In the genomic region with DNA sequence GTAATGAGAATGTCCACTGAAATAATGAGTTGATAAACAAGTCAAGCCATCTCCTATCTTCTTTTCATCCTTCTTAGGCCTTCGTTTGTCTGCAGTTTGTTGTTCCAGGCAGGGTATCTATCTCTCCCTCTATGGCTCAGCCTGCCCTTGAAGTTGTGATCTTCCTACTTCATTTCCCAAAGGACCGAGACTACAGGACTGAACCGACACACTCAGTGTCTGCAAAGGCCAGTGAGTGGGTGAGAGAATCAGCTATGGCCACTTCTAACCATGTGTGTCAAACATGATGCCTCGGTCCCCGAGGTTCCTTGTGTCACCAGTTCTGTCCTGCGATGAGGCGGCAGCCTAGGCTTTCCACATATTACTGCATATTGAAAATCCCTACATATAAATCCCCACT, we compare ENCODE assay signal across 22 mouse cellular contexts. TPM values are rescaled to one million over a fixed set of nuclear protein-coding genes. Genes with fewer than 3 reads are reported as not detected.
DNase-seq lines count a peak whose midpoint lies in the region; ATAC-seq and TF ChIP-seq lines count a peak whose summit lies in the region.
"Had no signal": no experiment of that assay in that cellular context is flagged by ENCODE, and none has a peak within 500 bp of the region (broad histone marks: within the 10 kb centered on the region; RNA-seq: fewer than 3 reads in every experiment).

No protein-coding gene starts in this region.

- no peaks in the 10 kb centered on the region for H3K4me1 ChIP-seq in heart, embryonic 10.5 days
- H3K4me1 ChIP-seq in heart, adult 2 months (ENCODE audit: control insufficient read depth, insufficient read depth, low read length): no peaks in the 10 kb centered on the region
- H3K4me1 ChIP-seq in midbrain, embryonic 10.5 days: no peaks in the 10 kb centered on the region
- no peaks in the 10 kb centered on the region for H3K4me1 ChIP-seq in midbrain, embryonic 16.5 days (ENCODE audit: control insufficient read depth, insufficient read depth, low read length)
- H3K4me1 ChIP-seq in midbrain, embryonic 11.5 days (ENCODE audit: control insufficient read depth, insufficient read depth, low read length): no peaks in the 10 kb centered on the region
- no peaks in the 10 kb centered on the region for H3K4me1 ChIP-seq in midbrain, embryonic 14.5 days (ENCODE audit: control insufficient read depth, insufficient read depth, low read length)

- H3K27ac ChIP-seq in heart, embryonic 10.5 days: no peak overlapping the region
- H3K27ac ChIP-seq in heart, adult 2 months: peak overlapping the region; percentile 8
- no peak overlapping the region for H3K27ac ChIP-seq in midbrain, embryonic 10.5 days (replicated peaks)
- no peak overlapping the region for H3K27ac ChIP-seq in midbrain, embryonic 16.5 days (ENCODE audit: low read length)
- H3K27ac ChIP-seq in midbrain, embryonic 11.5 days (ENCODE audit: low read depth, low read length): no peak overlapping the region
- no peak overlapping the region for H3K27ac ChIP-seq in midbrain, embryonic 14.5 days (replicated peaks; ENCODE audit: low read depth, low read length)

- DNase-seq in heart, adult 11 months: peak; percentile 65
- no peak for DNase-seq in heart, embryonic 10.5 days (ENCODE audit: low spot score)
- DNase-seq in heart, adult 2 months: no peak
- DNase-seq in heart, adult 8-10 months (ENCODE audit: low spot score): no peak
- DNase-seq in midbrain, embryonic 10.5 days (ENCODE audit: low spot score): peak; percentile 10
- peak; percentile 51 for DNase-seq in midbrain, embryonic 11.5 days (ENCODE audit: low spot score, missing footprints)
- no peak for DNase-seq in midbrain, embryonic 14.5 days
- DNase-seq: adrenal gland, adult 2 months; adrenal gland, adult 8-10 months; adrenal gland, postnatal 10 days; adrenal gland, postnatal 14 days; adrenal gland, postnatal 25 days; adrenal gland, postnatal 36 days; B cell, adult 2 months; cerebellum, adult 11 months; cerebellum, adult 11-12 months had no signal

- TF ChIP-seq EP300 in heart, adult 2 months (IDR thresholded peaks at IDR 0.05; ENCODE audit: insufficient read depth, low read depth, low read length): no peak

- no peaks in the 10 kb centered on the region for H3K9me3 ChIP-seq in heart, embryonic 10.5 days
- H3K9me3 ChIP-seq in midbrain, embryonic 10.5 days (replicated peaks): no peaks in the 10 kb centered on the region
- H3K9me3 ChIP-seq in midbrain, embryonic 16.5 days (replicated peaks; ENCODE audit: control insufficient read depth, low read length, poor library complexity, severe bottlenecking): no peaks in the 10 kb centered on the region
- H3K9me3 ChIP-seq in midbrain, embryonic 11.5 days (ENCODE audit: control insufficient read depth, low read length): no peaks in the 10 kb centered on the region
- no peaks in the 10 kb centered on the region for H3K9me3 ChIP-seq in midbrain, embryonic 14.5 days (ENCODE audit: control insufficient read depth, low read length)

- 87% methylated on average over 7 of the region's 7 CpGs for WGBS in heart, embryonic 10.5 days
- WGBS in heart, adult 2 months: 86% methylated on average over 7 of the region's 7 CpGs
- WGBS in midbrain, embryonic 10.5 days: 94% methylated on average over 7 of the region's 7 CpGs
- WGBS in midbrain, embryonic 16.5 days: 93% methylated on average over 7 of the region's 7 CpGs
- WGBS in midbrain, embryonic 11.5 days: 95% methylated on average over 7 of the region's 7 CpGs
- WGBS in midbrain, embryonic 14.5 days: 96% methylated on average over 7 of the region's 7 CpGs

- no peak overlapping the region for H3K4me2 ChIP-seq in midbrain, embryonic 16.5 days (ENCODE audit: low read length)
- H3K4me2 ChIP-seq in midbrain, embryonic 11.5 days: no peak overlapping the region
- no peak overlapping the region for H3K4me2 ChIP-seq in midbrain, embryonic 14.5 days (ENCODE audit: low read length)

- ATAC-seq in midbrain, embryonic 16.5 days: no peak
- ATAC-seq in midbrain, embryonic 11.5 days (ENCODE audit: low FRiP score): no peak
- no peak for ATAC-seq in midbrain, embryonic 14.5 days (ENCODE audit: low FRiP score, low TSS enrichment)
- ATAC-seq: activated CD4-positive, CD25-positive, alpha-beta regulatory T cell, adult 4 months; CD4-positive, CD25-positive, alpha-beta regulatory T cell, adult 4 months; Patski had no signal

- H3K9ac ChIP-seq in heart, adult 2 months (ENCODE audit: low read depth, low read length): no peak overlapping the region
- no peak overlapping the region for H3K9ac ChIP-seq in midbrain, embryonic 16.5 days (ENCODE audit: low read depth, low read length)
- no peak overlapping the region for H3K9ac ChIP-seq in midbrain, embryonic 11.5 days (ENCODE audit: low read length)
- H3K9ac ChIP-seq in midbrain, embryonic 14.5 days (replicated peaks; ENCODE audit: low read length): no peak overlapping the region

- H3K79me2 ChIP-seq in heart, adult 2 months (replicated peaks; ENCODE audit: control insufficient read depth, insufficient read depth, low read length): no peaks in the 10 kb centered on the region

- intact Hi-C loops in heart, adult 2 months (cut with DNase I): no loop called here

- no peak for TF ChIP-seq POLR2A in heart, adult 2 months (IDR thresholded peaks at IDR 0.05; ENCODE audit: insufficient read depth, low read depth, low read length)

- no peak overlapping the region for H3K4me3 ChIP-seq in heart, embryonic 10.5 days
- H3K4me3 ChIP-seq in heart, adult 2 months: no peak overlapping the region
- no peak overlapping the region for H3K4me3 ChIP-seq in midbrain, embryonic 10.5 days
- H3K4me3 ChIP-seq in midbrain, embryonic 16.5 days (ENCODE audit: low read depth, low read length): no peak overlapping the region
- H3K4me3 ChIP-seq in midbrain, embryonic 11.5 days (ENCODE audit: low read depth, low read length): no peak overlapping the region
- H3K4me3 ChIP-seq in midbrain, embryonic 14.5 days (replicated peaks; ENCODE audit: low read depth, low read length): no peak overlapping the region

- H3K36me3 ChIP-seq in heart, embryonic 10.5 days: peaks cover 44% of the 10 kb centered on the region
- H3K36me3 ChIP-seq in heart, adult 2 months (ENCODE audit: control insufficient read depth, insufficient read depth, low read length): no peaks in the 10 kb centered on the region; the same call in 1 of the 2 replicates
- peaks cover 75% of the 10 kb centered on the region for H3K36me3 ChIP-seq in midbrain, embryonic 10.5 days
- H3K36me3 ChIP-seq in midbrain, embryonic 16.5 days (ENCODE audit: control insufficient read depth, insufficient read depth, low read length): peaks cover 19% of the 10 kb centered on the region
- H3K36me3 ChIP-seq in midbrain, embryonic 11.5 days (ENCODE audit: control insufficient read depth, insufficient read depth, low read length): no peaks in the 10 kb centered on the region; the same call in 1 of the 2 replicates
- peaks cover 67% of the 10 kb centered on the region for H3K36me3 ChIP-seq in midbrain, embryonic 14.5 days (ENCODE audit: control insufficient read depth, insufficient read depth, low read length)
- H3K36me3 ChIP-seq: G1E had no signal

- no peaks in the 10 kb centered on the region for H3K27me3 ChIP-seq in heart, embryonic 10.5 days (ENCODE audit: insufficient read depth, poor library complexity, severe bottlenecking)
- H3K27me3 ChIP-seq in heart, adult 2 months (ENCODE audit: control insufficient read depth, insufficient read depth, low read length): no peaks in the 10 kb centered on the region
- H3K27me3 ChIP-seq in midbrain, embryonic 10.5 days (ENCODE audit: low read depth, poor library complexity, severe bottlenecking): no peaks in the 10 kb centered on the region
- H3K27me3 ChIP-seq in midbrain, embryonic 16.5 days (ENCODE audit: control insufficient read depth, insufficient read depth, low read depth, low read length): no peaks in the 10 kb centered on the region
- H3K27me3 ChIP-seq in midbrain, embryonic 11.5 days (ENCODE audit: control insufficient read depth, insufficient read depth, low read length): no peaks in the 10 kb centered on the region
- no peaks in the 10 kb centered on the region for H3K27me3 ChIP-seq in midbrain, embryonic 14.5 days (ENCODE audit: control insufficient read depth, insufficient read depth, low read length)
- H3K27me3 ChIP-seq: CH12.LX, Patski had no signal

- no peak for TF ChIP-seq CTCF in heart, adult 2 months (IDR thresholded peaks at IDR 0.05)

RNA-seq across cellular contexts. Expression of a gene that starts 19.2 kb away (rescaled TPM):
- 150 and 241 TPM in 2 replicates for polyA plus RNA-seq in heart, embryonic 10.5 days (2016; fragmentation: Nextera tagmentation; extraction: Ambion mirVana)
- total RNA-seq in heart, adult 2 months (2021): 100 to 1,000 TPM; 182 to 189 TPM
- 35.6 and 50.8 TPM in 2 replicates for polyA plus RNA-seq in heart, adult 2 months (2012; rRNA removed)
- 100 to 1,000 TPM; 169 to 239 (median 208) TPM for total RNA-seq in heart, adult 8-10 months (2022)
- polyA plus RNA-seq in midbrain, embryonic 10.5 days (2016; fragmentation: Nextera tagmentation; extraction: Ambion mirVana): 3.5 and 4.3 TPM in 2 replicates
- 7.1 and 8.5 TPM in 2 replicates for polyA plus RNA-seq in midbrain, embryonic 16.5 days (2015; fragmentation: Nextera tagmentation; extraction: Ambion mirVana)
- 2.5 and 4.4 TPM in 2 replicates for polyA plus RNA-seq in midbrain, embryonic 11.5 days (2014; fragmentation: Nextera tagmentation; extraction: Ambion mirVana)
- 4.9 and 6.9 TPM in 2 replicates for polyA plus RNA-seq in midbrain, embryonic 14.5 days (2014; fragmentation: Nextera tagmentation; extraction: Ambion mirVana)
- total RNA-seq: CH12.LX had no signal
- polyA plus RNA-seq: G1E had no signal

Comparison
In these comparisons a context has a peak if more than half of its experiments do, and no peak if none do; other contexts are left out.
1. DNase-seq: peak in heart, adult 11 months (single experiment), midbrain, embryonic 10.5 days (single experiment) and midbrain, embryonic 11.5 days (single experiment); none in heart, embryonic 10.5 days (single experiment), heart, adult 2 months (0 of 2), heart, adult 8-10 months (single experiment) and midbrain, embryonic 14.5 days (single experiment).